Mouse (Mus musculus) gastrocnemius, postnatal 14 days (tissue): ENCODE measurements around the gene Siglecg. TPM values are rescaled to one million over a fixed set of nuclear protein-coding genes. Genes with fewer than 3 reads are reported as not detected.

Source experiments
- microRNA-seq, 2 experiments: library from miRNA; unstranded; fragments of <30 nt; microRNA quantifications; one replicate each; pipeline ENCODE4 v1.2.0; 2021
- total RNA-seq, 2 experiments: library from RNA; stranded (reverse); gene quantifications; 2 replicates each; pipeline ENCODE4 v1.2.3; 2021

The Siglecg gene
- total RNA-seq, 2 experiments from 2014 or later, result 0.08 TPM; not detected in 1

Small RNA genes within 50 kb of the gene (microRNA-seq; reads per million reads assigned to microRNA genes)
- 2.5 to 3.5 reads per million in 2 experiments for gene Mir7051

Other genes starting within 250 kb of the Siglecg start
- gene Zfp715, start 94.9 kb upstream of the Siglecg start, total RNA-seq, result 1 to 10 TPM; 9.4 to 9.7 TPM
- not detected for gene Siglecf, start 56.9 kb upstream of the Siglecg start, total RNA-seq
- gene Lim2, start 19.5 kb downstream of the Siglecg start, total RNA-seq, result not detected
- gene Nkg7, start 28.9 kb downstream of the Siglecg start, total RNA-seq, result not detected
- not detected for gene Cldnd2, start 32.6 kb downstream of the Siglecg start, total RNA-seq
- 100 to 1,000 TPM; 341 to 442 TPM for gene Etfb, start 35.9 kb downstream of the Siglecg start, total RNA-seq
- gene Gm45233, start 35.9 kb downstream of the Siglecg start, total RNA-seq, result under 1 TPM in 1 of 2 experiments, not detected in 1; 0.80 TPM
- gene Vsig10l, start 54.9 kb downstream of the Siglecg start, total RNA-seq, result 1 to 10 TPM; 1.4 to 1.8 TPM
- under 1 TPM; 0.27 to 0.70 TPM for gene Iglon5, start 81.9 kb downstream of the Siglecg start, total RNA-seq
- gene 4931406B18Rik, start 97.7 kb downstream of the Siglecg start, total RNA-seq, result not detected
- 1 to 10 TPM; 1.7 to 2.1 TPM for gene Cd33, start 136.2 kb downstream of the Siglecg start, total RNA-seq
- under 1 TPM; 0.64 to 0.88 TPM for gene Zfp658, start 154.1 kb downstream of the Siglecg start, total RNA-seq
- gene Zfp719, start 171.4 kb downstream of the Siglecg start, total RNA-seq, result 1 to 10 TPM; 3.7 to 5.6 TPM
- gene Zfp819, start 199.0 kb downstream of the Siglecg start, total RNA-seq, result not detected
- not detected for gene Ceacam18, start 226.5 kb downstream of the Siglecg start, total RNA-seq